Mouse (Mus musculus) G1E-ER4 (cell line): ENCODE data around the gene Lingo1. TPM values are rescaled to one million over a fixed set of nuclear protein-coding genes. Genes with fewer than 3 reads are reported as not detected.

Experiments used
- GATA1 ChIP-seq: IDR thresholded peaks from one replicate; pipeline ENCODE4 v1.8.0; 2012; ENCODE audit warnings: low read length, inconsistent platforms
- polyA plus RNA-seq: library from polyadenylated mRNA; stranded (reverse); fragments of >175 nt; gene quantifications from 2 replicates; pipeline ENCODE4 v1.2.3, GENCODE M21; 2012

Lingo1 gene
- polyA plus RNA-seq, 1 experiment: not detected

GRCm38 (mm10) chr9:56638226-56638905 is 157.9 kb downstream of the Lingo1 start:
- no peak for TF ChIP-seq GATA1

- no peak for TF ChIP-seq GATA1
Measured at GRCm38 (mm10) chr9:56637403-56637857, 158.8 kb downstream of the Lingo1 start.

- TF ChIP-seq GATA1: no peak
Measured at GRCm38 (mm10) chr9:56636766-56637402, 159.4 kb downstream of the Lingo1 start.

- no peak for TF ChIP-seq GATA1
Measured at GRCm38 (mm10) chr9:56636214-56636613, 160.1 kb downstream of the Lingo1 start.

- no peak for TF ChIP-seq GATA1
Measured at GRCm38 (mm10) chr9:56635498-56636121, 160.7 kb downstream of the Lingo1 start.

- no peak for TF ChIP-seq GATA1
Measured at GRCm38 (mm10) chr9:56635121-56635497, 161.2 kb downstream of the Lingo1 start.

GRCm38 (mm10) chr9:56634406-56635120 is 161.7 kb downstream of the Lingo1 start:
- no peak for TF ChIP-seq GATA1

- TF ChIP-seq GATA1: no peak
Measured at GRCm38 (mm10) chr9:56633449-56634225, 162.6 kb downstream of the Lingo1 start.

GRCm38 (mm10) chr9:56630945-56631344 is 165.3 kb downstream of the Lingo1 start:
- no peak for TF ChIP-seq GATA1

GRCm38 (mm10) chr9:56629674-56630397 is 166.4 kb downstream of the Lingo1 start:
- TF ChIP-seq GATA1: no peak

- TF ChIP-seq GATA1: no peak
Measured at GRCm38 (mm10) chr9:56627295-56627694, 169.0 kb downstream of the Lingo1 start.

- TF ChIP-seq GATA1: no peak
Measured at GRCm38 (mm10) chr9:56624923-56625322, 171.3 kb downstream of the Lingo1 start.

- no peak for TF ChIP-seq GATA1
Measured at GRCm38 (mm10) chr9:56623361-56623760, 172.9 kb downstream of the Lingo1 start.

- no peak for TF ChIP-seq GATA1
Measured at GRCm38 (mm10) chr9:56622761-56623160, 173.5 kb downstream of the Lingo1 start.
